Mouse (Mus musculus) E14TG2a.4 (cell line): ENCODE results near the gene Ercc6l.
"Not testable (repeated sequence)": the region's sequence is repeated elsewhere in the genome, so short reads cannot be mapped to it uniquely, and the experiment has no call there.

Experiments used
- H3K27me3 ChIP-seq: 2 replicates; pipeline ENCODE4 v1.6.1; 2014; ENCODE audit warnings: low read length, control low read depth; ENCODE audit not compliant: insufficient read depth
- H3K36me3 ChIP-seq: 2 replicates; pipeline ENCODE4 v1.6.1; 2014; ENCODE audit warnings: low read length, control low read depth; ENCODE audit not compliant: insufficient read depth
- H3K4me1 ChIP-seq: replicated peaks from 2 replicates; pipeline ENCODE4 v1.6.1; 2014; ENCODE audit warnings: low read depth, low read length, control low read depth
- H3K4me3 ChIP-seq: replicated peaks from 2 replicates; pipeline ENCODE4 v1.5.1; 2014; ENCODE audit warnings: mild to moderate bottlenecking, low read length
- H3K9me3 ChIP-seq: 2 replicates; pipeline ENCODE4 v1.6.1; 2014; ENCODE audit warnings: low read length, control low read depth
- CTCF ChIP-seq: conservative IDR thresholded peaks from 2 replicates; pipeline ENCODE4 v1.5.1; 2014; ENCODE audit warnings: low read length
- NANOG ChIP-seq: IDR thresholded peaks from 2 replicates; pipeline ENCODE4 v1.6.1; 2014; ENCODE audit warnings: borderline replicate concordance, low read length, mixed read lengths
- POU5F1 ChIP-seq: IDR thresholded peaks from 2 replicates; pipeline ENCODE4 v1.6.1; 2014; ENCODE audit warnings: low read length, borderline replicate concordance

Ercc6l gene

DNA sequence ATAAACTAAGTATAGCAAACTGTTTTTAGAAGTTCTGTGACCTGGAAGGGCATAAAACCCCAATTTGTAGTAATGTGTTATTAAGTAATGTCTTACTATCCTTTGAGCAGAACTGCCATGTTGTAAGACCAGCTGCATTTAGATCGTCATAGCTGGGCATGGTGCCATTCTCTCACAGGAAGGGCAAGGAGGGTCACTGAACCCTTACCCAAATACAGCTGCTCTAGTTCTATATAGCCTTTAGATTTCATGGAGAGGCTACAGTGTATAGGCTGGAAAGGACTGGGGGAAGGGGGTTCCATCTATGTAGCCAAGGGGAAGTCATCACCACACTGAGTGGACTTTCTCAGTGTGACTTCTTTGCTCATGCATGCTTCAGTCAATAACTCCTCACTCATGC lies 15.7 kb downstream of the Ercc6l start:
- no peak for TF ChIP-seq CTCF
- TF ChIP-seq POU5F1, result no peak
- TF ChIP-seq NANOG, result no peak
- no peaks in the 10 kb centered on the region for H3K4me1 ChIP-seq
- H3K27me3 ChIP-seq, result no peaks in the 10 kb centered on the region
- peaks cover 41% of the 10 kb centered on the region for H3K9me3 ChIP-seq
- H3K4me3 ChIP-seq, result no peak overlapping the region
- peaks cover 42% of the 10 kb centered on the region for H3K36me3 ChIP-seq

DNA sequence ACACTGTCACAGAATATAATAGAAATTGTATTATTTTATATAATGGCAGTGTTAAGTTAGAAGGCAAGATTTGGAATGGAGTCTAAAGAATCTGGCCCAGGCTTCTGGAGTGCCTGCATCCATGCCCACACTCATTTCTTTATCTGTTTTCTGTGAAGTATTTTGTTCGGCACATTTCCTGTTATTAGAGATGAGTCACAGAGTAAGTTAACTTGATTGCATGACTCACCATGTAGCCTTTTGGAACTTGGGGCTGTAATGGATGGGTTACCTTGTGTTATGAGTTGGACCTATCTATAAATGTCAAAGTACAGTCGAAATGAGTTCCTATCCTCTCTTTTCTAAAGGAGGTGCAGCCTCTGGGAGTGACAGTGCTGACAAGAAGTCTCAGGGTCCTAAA lies 35.6 kb downstream of the Ercc6l start:
- H3K4me3 ChIP-seq, result no peak overlapping the region
- H3K27me3 ChIP-seq, result no peaks in the 10 kb centered on the region
- TF ChIP-seq CTCF (no peak), NANOG (no peak), POU5F1 (no peak)
- peaks cover 7% of the 10 kb centered on the region for H3K4me1 ChIP-seq
- H3K36me3 ChIP-seq, result peaks cover 34% of the 10 kb centered on the region
- H3K9me3 ChIP-seq, result no peaks in the 10 kb centered on the region

GRCm38 (mm10) chrX:102119042-102119864 lies 37.6 kb downstream of the Ercc6l start, which contains the start of gene Pin4:
TSS of gene Pin4 (plus strand) at chrX:102119447.
- H3K36me3 ChIP-seq, result peaks cover 17% of the 10 kb centered on the region
- TF ChIP-seq POU5F1, result no peak
- TF ChIP-seq CTCF, result no peak
- no peak for TF ChIP-seq NANOG
- no peaks in the 10 kb centered on the region for H3K27me3 ChIP-seq
- peak within 1 kb of the TSS; percentile 90 for H3K4me3 ChIP-seq
- H3K9me3 ChIP-seq, result no peaks in the 10 kb centered on the region
- peaks cover 7% of the 10 kb centered on the region for H3K4me1 ChIP-seq

DNA sequence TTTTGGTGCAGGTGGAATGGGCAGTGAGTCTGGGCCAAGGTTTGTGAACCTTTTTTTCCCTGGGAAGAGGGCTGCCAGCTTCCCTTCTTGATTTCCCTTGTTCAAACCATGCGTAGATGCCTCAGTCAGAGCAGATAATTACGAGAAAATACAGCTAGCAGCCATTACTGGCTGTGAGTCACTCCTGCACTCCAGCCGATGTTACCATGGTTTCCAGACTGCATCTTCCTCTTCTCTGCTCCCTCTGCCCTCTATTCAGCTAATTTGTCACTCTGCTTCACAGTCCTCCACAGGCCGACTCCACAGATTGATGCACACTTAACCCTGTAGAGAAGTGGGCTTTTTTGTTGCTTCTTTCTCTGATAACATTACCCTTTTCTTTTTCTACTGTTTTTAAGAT lies 41.2 kb downstream of the Ercc6l start:
- TF ChIP-seq POU5F1 (no peak), CTCF (no peak), NANOG (no peak)
- Histone ChIP-seq H3K36me3 (no peaks in the 10 kb centered on the region), H3K4me3 (no peak overlapping the region), H3K4me1 (peaks cover 6% of the 10 kb centered on the region), H3K27me3 (no peaks in the 10 kb centered on the region), H3K9me3 (no peaks in the 10 kb centered on the region)

DNA sequence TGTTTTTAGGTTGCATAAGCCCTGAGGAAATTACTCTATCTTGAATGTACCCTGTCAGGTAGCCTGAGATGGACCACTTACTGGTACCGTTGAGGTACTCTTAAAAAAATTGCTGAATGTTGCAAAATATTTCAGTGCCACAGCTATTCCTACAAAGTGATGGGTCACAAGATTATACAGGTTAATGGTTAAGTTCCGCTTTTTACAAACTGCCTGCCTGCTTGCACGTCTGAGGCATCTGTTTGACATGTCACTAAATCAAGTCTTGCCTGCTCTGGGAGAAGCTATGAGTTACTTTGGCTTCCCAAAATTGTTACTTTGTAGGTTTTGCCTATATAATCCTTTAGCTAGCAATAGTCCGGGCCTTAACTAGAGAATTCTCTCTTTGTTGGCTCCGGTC lies 47.5 kb downstream of the Ercc6l start:
- H3K27me3 ChIP-seq, H3K4me1 ChIP-seq, H3K36me3 ChIP-seq, H3K4me3 ChIP-seq, H3K9me3 ChIP-seq: not testable (repeated sequence)

- H3K4me1 ChIP-seq, H3K4me3 ChIP-seq, H3K27me3 ChIP-seq, H3K36me3 ChIP-seq, H3K9me3 ChIP-seq: not testable (repeated sequence)
These were observed 53.1 kb downstream of the Ercc6l start for GRCm38 (mm10) chrX:102103830-102104229.

GRCm38 (mm10) chrX:102101886-102102285 lies 55.0 kb downstream of the Ercc6l start:
- H3K4me3 ChIP-seq, result no peak overlapping the region
- TF ChIP-seq CTCF (no peak), NANOG (no peak), POU5F1 (no peak)
- H3K9me3 ChIP-seq, result no peaks in the 10 kb centered on the region
- H3K36me3 ChIP-seq, result no peaks in the 10 kb centered on the region
- no peaks in the 10 kb centered on the region for H3K4me1 ChIP-seq
- H3K27me3 ChIP-seq, result no peaks in the 10 kb centered on the region

DNA sequence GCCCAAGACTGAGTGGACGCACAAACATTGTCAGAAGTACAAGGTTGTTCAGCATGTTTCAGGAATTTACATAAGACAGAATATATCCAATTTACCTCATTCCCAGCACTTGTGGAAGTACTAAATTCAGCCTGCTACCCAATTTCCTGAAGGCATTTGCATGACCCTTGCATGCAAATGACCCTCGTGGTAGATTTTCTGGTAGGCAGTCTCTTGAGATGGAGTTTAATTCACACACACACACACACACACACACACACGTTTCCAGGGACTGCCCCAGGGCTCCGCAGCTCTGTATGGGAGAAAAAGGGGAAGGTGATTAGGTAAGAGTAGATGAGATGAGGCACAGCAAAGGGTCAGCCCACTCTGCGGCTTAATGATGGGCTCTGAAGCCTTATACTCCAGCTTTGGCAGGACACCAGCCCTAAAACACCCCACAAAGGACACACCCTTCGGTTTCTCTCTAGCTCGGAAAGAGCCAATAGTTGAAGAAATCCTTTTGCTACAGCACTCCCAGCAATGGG lies 62.4 kb downstream of the Ercc6l start:
- no peaks in the 10 kb centered on the region for H3K4me1 ChIP-seq
- H3K4me3 ChIP-seq, result no peak overlapping the region
- H3K9me3 ChIP-seq, result no peaks in the 10 kb centered on the region
- TF ChIP-seq NANOG (no peak), POU5F1 (no peak), CTCF (no peak)
- no peaks in the 10 kb centered on the region for H3K36me3 ChIP-seq
- H3K27me3 ChIP-seq, result no peaks in the 10 kb centered on the region
